Mouse (Mus musculus): ENCODE data around the gene Zik1. TPM values are rescaled to one million over a fixed set of nuclear protein-coding genes. Genes with fewer than 3 reads are reported as not detected.

Zik1 gene
- total RNA-seq (2023) = 0.25 TPM in 1 of 2 replicates, not detected in the other

DNA sequence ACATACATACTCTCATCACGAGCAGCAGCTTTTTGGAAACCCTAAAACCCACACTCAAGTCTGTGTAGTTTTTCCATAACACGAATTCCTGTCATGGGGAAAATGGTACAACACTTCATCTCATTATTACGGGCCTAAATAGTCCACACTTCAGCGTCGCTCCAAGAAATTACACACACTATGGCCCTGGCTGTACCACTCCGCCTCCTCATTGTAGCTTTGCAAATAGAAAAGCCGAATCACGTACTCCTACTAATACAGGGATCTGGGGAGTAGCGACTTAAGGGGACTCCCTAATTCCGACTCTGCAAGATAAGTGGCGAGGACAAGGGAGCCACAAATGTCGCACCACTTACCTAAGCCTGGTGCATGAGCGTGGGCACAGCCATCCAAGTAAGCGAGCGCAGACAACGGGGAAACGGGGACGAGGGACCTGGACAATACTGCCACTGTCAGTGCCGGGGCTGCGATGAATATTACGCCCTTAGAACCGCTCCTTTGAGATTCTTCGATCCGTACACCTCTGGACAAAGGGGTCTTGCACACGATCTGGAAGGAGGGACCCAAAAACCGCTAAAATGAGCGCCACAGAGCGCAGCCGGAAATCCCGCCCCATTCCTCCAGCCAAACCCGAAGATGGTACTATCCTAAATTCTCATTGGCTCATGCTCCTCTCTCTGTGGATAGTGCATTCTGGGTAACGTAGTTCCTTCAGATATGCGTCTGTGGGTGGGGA lies at the start of gene Zik1:
Gene Zik1, minus strand, starts transcription at position 609 of the 736 bp plus-strand sequence.

DNA sequence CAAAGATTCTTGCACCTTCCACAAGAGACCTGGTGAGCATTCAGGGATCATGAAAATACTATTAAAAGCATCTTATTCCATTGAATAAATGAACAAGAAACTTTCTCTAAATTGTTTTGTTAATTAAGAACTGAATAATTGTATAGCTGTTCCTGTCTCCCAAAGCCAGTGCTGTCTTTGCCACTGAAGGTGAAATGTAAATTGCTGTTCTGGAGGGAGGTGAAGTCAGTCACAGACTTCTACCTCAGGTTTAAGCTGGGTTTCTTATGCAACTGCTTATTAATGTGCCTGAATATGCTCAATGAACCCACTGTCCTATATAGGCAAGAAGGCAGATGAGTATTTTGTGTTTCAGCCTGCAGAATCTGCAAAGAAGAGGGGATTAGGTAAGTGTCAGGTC lies 52.2 kb downstream of the Zik1 start, which contains the start of gene Vmn1r67:
Gene Vmn1r67, plus strand, starts transcription at position 301 of the 400 bp plus-strand sequence.

Other genes starting within 250 kb of the Zik1 start
- not detected in 2 replicates for gene Vmn1r66, start 217.4 kb downstream of the Zik1 start, total RNA-seq (2023)
- gene Vmn1r67, start 52.1 kb downstream of the Zik1 start, total RNA-seq (2023) = not detected in 2 replicates
- gene Vmn1r68, start 63.1 kb upstream of the Zik1 start, total RNA-seq (2023) = not detected in 2 replicates
- gene Vmn1r69, start 118.3 kb upstream of the Zik1 start, total RNA-seq (2023) = not detected in 2 replicates
- not detected in 2 replicates for gene Vmn1r70, start 136.1 kb upstream of the Zik1 start, total RNA-seq (2023)
- not detected in 2 replicates for gene Nlrp4b, start 192.4 kb upstream of the Zik1 start, total RNA-seq (2023)

Data from neutrophil, adult 65 days (primary cell).